Mouse (Mus musculus): Measurements from ENCODE around the gene Gpx4. TPM values are rescaled to one million over a fixed set of nuclear protein-coding genes. Genes with fewer than 3 reads are reported as not detected.

Gpx4 gene
- polyA plus RNA-seq, 1 experiment from 2014 or later, result 523 TPM

DNA sequence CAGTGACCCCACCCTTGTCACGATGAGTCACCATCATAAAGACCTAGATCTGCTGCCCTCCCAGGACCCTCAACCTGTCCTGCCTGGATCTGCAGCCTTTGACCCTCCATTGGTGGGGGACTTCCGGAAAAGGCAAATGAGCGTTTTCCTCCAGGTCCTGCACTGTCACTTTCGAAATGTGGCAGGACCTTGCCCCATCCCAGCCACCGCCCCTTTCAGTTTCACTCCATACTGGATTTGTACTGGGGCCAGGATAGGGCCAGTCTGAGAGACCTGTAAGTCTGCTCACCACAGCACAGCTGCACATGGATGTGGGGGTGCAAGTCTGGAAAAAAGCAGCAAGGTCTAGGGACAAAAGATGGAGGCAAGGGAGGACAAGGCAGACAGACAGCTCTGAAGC, 51.7 kb downstream of the Gpx4 start:
- no peak overlapping the region for H3K4me3 ChIP-seq
- no peaks in the 10 kb centered on the region for H3K36me3 ChIP-seq
- WGBS, result 71% methylated on average over 5 of the region's 5 CpGs
- H3K4me1 ChIP-seq, result peaks cover 56% of the 10 kb centered on the region
- no peaks in the 10 kb centered on the region for H3K9me3 ChIP-seq
- H3K27ac ChIP-seq, result peak overlapping the region; percentile 91
- ATAC-seq (ENCODE audit: borderline replicate concordance, extremely low read depth, low FRiP score, low TSS enrichment), result no peak
- no peak overlapping the region for H3K9ac ChIP-seq
- no peaks in the 10 kb centered on the region for H3K27me3 ChIP-seq
- H3K4me2 ChIP-seq, result no peak overlapping the region

DNA sequence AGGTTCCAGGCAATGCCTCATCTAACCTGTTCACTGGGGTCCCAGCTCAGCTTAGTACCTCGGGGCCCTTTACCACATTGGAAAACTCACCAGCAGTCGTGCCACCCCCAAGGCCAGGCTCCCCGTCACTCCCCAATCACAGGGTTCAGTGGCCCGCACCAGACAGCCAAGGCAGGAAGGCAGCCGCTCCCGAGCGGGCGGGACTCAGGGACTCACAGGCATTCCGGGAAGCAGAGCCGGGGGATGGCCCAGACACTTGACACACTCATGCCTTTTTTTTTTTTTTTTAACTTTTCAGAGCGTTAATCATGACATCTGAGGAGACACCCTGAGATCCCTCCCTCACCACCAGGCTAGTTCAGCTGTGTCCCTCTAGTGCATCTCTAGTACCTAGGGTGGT, 54.0 kb downstream of the Gpx4 start:
- Histone ChIP-seq H3K9me3 (no peaks in the 10 kb centered on the region), H3K36me3 (no peaks in the 10 kb centered on the region), H3K4me1 (peaks cover 51% of the 10 kb centered on the region), H3K4me3 (peak overlapping the region; percentile 98; the same call in 1 of the 2 replicates), H3K9ac (no peak overlapping the region), H3K27ac (no peak overlapping the region), H3K4me2 (peak overlapping the region; percentile 84), H3K27me3 (no peaks in the 10 kb centered on the region)
- no peak for ATAC-seq (ENCODE audit: borderline replicate concordance, extremely low read depth, low FRiP score, low TSS enrichment)
- WGBS, result 38% methylated on average over 11 of the region's 11 CpGs

DNA sequence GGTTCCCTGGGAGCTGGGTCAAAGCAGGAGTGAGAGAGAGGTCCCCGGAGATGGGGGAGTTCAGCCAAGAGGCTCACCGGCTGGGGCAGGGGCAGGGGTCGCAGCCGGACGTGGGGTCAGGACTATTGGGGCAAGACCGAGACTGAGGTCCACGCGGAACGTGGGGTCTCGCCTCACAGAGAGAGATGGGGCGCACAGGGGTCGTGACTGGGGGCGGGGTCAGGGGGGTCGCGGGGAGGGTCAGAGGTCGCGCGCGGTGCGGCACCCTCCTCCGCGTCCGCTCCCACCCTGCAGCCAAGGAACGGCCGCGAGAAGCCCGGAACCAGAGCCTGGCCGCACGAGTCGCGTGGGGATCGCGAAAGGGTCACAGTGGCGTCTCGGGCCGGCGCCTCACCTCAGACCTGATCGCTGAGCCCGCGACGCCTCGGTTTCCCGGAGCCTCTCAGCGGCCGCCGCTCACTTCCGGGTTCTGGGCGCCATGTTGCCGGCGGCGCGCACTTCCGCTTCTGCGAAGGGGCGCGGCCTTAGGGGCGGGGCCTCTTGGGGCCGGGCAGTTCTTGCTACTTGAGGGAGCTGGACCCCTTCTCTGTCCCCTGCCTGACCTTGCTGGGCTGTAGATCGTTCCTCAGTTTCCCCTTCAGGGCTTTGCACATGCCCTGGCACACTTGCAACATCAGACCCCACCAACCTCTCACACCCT, 55.4 kb downstream of the Gpx4 start:
- WGBS, result 1% methylated on average over 59 of the region's 59 CpGs
- peak overlapping the region; percentile 84 for H3K4me2 ChIP-seq
- no peaks in the 10 kb centered on the region for H3K36me3 ChIP-seq
- peaks cover 41% of the 10 kb centered on the region for H3K4me1 ChIP-seq
- H3K9me3 ChIP-seq, result no peaks in the 10 kb centered on the region
- peak overlapping the region; percentile 79 for H3K27ac ChIP-seq
- peak; percentile 86; the same call in 1 of the 2 replicates for ATAC-seq (ENCODE audit: borderline replicate concordance, extremely low read depth, low FRiP score, low TSS enrichment)
- peak overlapping the region; percentile 98 for H3K4me3 ChIP-seq
- no peaks in the 10 kb centered on the region for H3K27me3 ChIP-seq
- H3K9ac ChIP-seq, result peak overlapping the region; percentile 97

DNA sequence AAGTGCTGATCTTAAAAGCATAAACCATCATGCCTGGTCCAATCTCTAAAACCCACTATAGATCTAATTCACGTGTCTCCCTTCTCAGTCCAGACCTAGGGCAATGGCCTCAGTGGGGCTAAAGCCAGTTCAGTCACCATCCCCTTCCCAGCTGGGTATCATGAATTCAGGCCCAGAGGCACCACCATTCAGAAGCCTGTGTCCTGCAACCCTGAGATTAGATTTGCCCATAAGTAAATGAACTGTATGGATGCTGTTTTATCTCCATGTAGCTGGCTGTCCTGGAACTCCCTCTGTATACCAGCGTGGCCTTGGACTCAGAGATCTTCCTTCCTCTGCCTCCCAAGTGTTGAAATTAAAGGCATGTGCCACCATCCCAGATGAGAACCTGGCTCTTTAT, 56.1 kb downstream of the Gpx4 start:
- no peaks in the 10 kb centered on the region for H3K9me3 ChIP-seq
- H3K4me2 ChIP-seq, result peak overlapping the region; percentile 84; the same call in 1 of the 2 replicates
- 77% methylated on average over 2 of the region's 2 CpGs for WGBS
- H3K27me3 ChIP-seq, result no peaks in the 10 kb centered on the region
- no peak for ATAC-seq (ENCODE audit: borderline replicate concordance, extremely low read depth, low FRiP score, low TSS enrichment)
- H3K4me3 ChIP-seq, result no peak overlapping the region
- H3K27ac ChIP-seq, result 0 out of 2 replicates have a peak overlapping the region, but pooled peaks have one; percentile 79
- no peaks in the 10 kb centered on the region for H3K36me3 ChIP-seq
- H3K4me1 ChIP-seq, result peaks cover 35% of the 10 kb centered on the region
- H3K9ac ChIP-seq, result no peak overlapping the region

DNA sequence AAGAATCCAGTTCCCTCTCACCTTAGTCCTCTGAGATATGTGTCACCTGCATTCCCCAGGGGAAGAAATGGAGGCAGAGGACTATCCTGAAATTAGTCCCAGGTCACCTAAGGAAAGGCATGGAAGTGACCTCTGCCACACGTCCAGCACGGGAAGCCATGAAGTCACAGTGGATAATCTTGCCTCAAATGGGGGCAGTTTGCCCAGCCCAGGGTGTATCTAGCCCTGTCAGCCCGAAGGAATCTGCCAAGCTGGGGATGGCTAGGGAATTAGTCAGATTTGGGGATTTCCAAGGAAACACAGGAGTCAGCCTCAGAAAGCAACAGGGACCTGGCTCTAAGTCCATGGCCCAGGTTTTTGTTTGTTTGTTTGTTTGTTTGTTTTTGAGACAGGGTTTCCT, 57.2 kb downstream of the Gpx4 start:
- Histone ChIP-seq H3K4me3 (no peak overlapping the region), H3K9ac (no peak overlapping the region), H3K27me3 (no peaks in the 10 kb centered on the region), H3K27ac (no peak overlapping the region), H3K9me3 (no peaks in the 10 kb centered on the region), H3K4me1 (peaks cover 26% of the 10 kb centered on the region), H3K4me2 (no peak overlapping the region), H3K36me3 (no peaks in the 10 kb centered on the region)
- ATAC-seq (ENCODE audit: borderline replicate concordance, extremely low read depth, low FRiP score, low TSS enrichment), result no peak
- WGBS, result 84% methylated on average over 3 of the region's 3 CpGs

DNA sequence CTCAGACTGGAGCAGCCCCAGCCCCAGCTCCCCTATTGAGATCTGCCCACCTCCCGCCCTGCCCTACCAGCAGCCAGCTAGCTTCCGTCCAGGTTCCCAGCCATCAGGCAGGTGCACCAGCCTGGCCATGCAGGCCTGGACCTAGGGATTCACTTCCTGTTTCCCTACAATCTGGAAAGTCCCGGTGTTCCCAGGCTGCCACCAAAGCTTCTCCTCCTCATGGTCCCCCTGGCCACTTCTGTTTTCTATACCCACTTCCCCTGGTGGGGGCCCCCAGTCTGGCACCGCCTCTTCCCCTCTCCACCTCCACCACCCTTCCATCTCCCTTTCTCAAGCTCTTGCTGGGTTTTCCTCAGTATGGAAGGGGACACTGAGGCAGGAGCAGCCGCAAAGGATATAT, 58.5 kb downstream of the Gpx4 start, which contains the start of gene Sbno2:
Sbno2 (minus strand) TSS at position 112 of the 400 bp plus-strand sequence.
- H3K9ac ChIP-seq, result no peak within 1 kb of the TSS

DNA sequence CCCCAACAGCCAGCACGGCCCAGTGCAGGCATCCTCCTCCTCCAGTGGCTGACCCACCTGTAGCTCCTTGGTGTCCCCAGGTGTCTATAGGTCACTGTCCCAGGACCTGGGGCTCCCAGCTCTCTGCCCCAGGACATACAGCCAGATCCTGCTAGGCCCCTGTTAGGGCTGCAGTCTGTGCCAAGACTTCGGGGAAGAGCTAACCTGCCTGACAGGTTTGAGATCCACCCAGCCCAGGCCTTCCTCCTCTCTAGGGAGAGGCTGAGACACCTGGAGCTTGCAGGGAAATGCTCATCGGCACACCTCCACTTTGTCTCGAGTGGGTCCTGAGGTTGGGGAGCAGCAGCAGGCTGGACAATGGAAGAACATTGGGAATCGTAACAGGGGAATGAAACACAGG, 59.0 kb downstream of the Gpx4 start:
- no peak overlapping the region; the same call in 1 of the 2 replicates for H3K4me2 ChIP-seq
- no peak overlapping the region for H3K9ac ChIP-seq
- H3K27ac ChIP-seq, result peak overlapping the region; percentile 23; the same call in 1 of the 2 replicates
- H3K9me3 ChIP-seq, result no peaks in the 10 kb centered on the region
- H3K27me3 ChIP-seq, result no peaks in the 10 kb centered on the region
- peaks cover 24% of the 10 kb centered on the region for H3K4me1 ChIP-seq
- WGBS, result 56% methylated on average over 5 of the region's 5 CpGs
- H3K36me3 ChIP-seq, result no peaks in the 10 kb centered on the region
- ATAC-seq (ENCODE audit: borderline replicate concordance, extremely low read depth, low FRiP score, low TSS enrichment), result no peak
- H3K4me3 ChIP-seq, result no peak overlapping the region

More for the DNA sequence above, 58.5 kb downstream of the Gpx4 start, which contains the start of gene Sbno2:
- H3K36me3 ChIP-seq, result no peaks in the 10 kb centered on the region
- no peak within 1 kb of the TSS for H3K4me3 ChIP-seq
- H3K27me3 ChIP-seq, result no peaks in the 10 kb centered on the region
- H3K4me1 ChIP-seq, result peaks cover 26% of the 10 kb centered on the region
- WGBS, result 67% methylated on average over 5 of the region's 5 CpGs
- H3K27ac ChIP-seq, result peak within 1 kb of the TSS; percentile 23; the same call in 1 of the 2 replicates
- no peak for ATAC-seq (ENCODE audit: borderline replicate concordance, extremely low read depth, low FRiP score, low TSS enrichment)
- H3K9me3 ChIP-seq, result no peaks in the 10 kb centered on the region
- no peak within 1 kb of the TSS; the same call in 1 of the 2 replicates for H3K4me2 ChIP-seq

Other genes with a start within 250 kb of the Gpx4 start
- gene Misp, start 226.2 kb upstream of the Gpx4 start, polyA plus RNA-seq (2015; fragmentation: Nextera tagmentation; extraction: Ambion mirVana), result 7.7 and 10.2 TPM in 2 replicates
- 367 and 368 TPM in 2 replicates for gene Ptbp1, start 192.7 kb upstream of the Gpx4 start, polyA plus RNA-seq (2015; fragmentation: Nextera tagmentation; extraction: Ambion mirVana)
- 3.7 and 3.8 TPM in 2 replicates for gene Prtn3, start 172.7 kb upstream of the Gpx4 start, polyA plus RNA-seq (2015; fragmentation: Nextera tagmentation; extraction: Ambion mirVana)
- 29.1 and 32.4 TPM in 2 replicates for gene Plppr3, start 172.5 kb upstream of the Gpx4 start, polyA plus RNA-seq (2015; fragmentation: Nextera tagmentation; extraction: Ambion mirVana)
- 0.25 and 0.72 TPM in 2 replicates for gene Elane, start 160.9 kb upstream of the Gpx4 start, polyA plus RNA-seq (2015; fragmentation: Nextera tagmentation; extraction: Ambion mirVana)
- gene Cfd, start 156.3 kb upstream of the Gpx4 start, polyA plus RNA-seq (2015; fragmentation: Nextera tagmentation; extraction: Ambion mirVana), result not detected in 2 replicates
- gene Med16, start 138.2 kb upstream of the Gpx4 start, polyA plus RNA-seq (2015; fragmentation: Nextera tagmentation; extraction: Ambion mirVana), result 54.7 and 56.1 TPM in 2 replicates
- gene Gm26602, start 136.3 kb upstream of the Gpx4 start, polyA plus RNA-seq (2015; fragmentation: Nextera tagmentation; extraction: Ambion mirVana), result 1.2 and 1.7 TPM in 2 replicates
- gene Kiss1r, start 130.2 kb upstream of the Gpx4 start, polyA plus RNA-seq (2015; fragmentation: Nextera tagmentation; extraction: Ambion mirVana), result 0.59 and 0.87 TPM in 2 replicates
- 143 and 152 TPM in 2 replicates for gene R3hdm4, start 126.0 kb upstream of the Gpx4 start, polyA plus RNA-seq (2015; fragmentation: Nextera tagmentation; extraction: Ambion mirVana)
- 4.8 and 6.0 TPM in 2 replicates for gene Arid3a, start 120.1 kb upstream of the Gpx4 start, polyA plus RNA-seq (2015; fragmentation: Nextera tagmentation; extraction: Ambion mirVana)
- 95.1 and 96.2 TPM in 2 replicates for gene Wdr18, start 87.0 kb upstream of the Gpx4 start, polyA plus RNA-seq (2015; fragmentation: Nextera tagmentation; extraction: Ambion mirVana)
- gene Grin3b, start 76.5 kb upstream of the Gpx4 start, polyA plus RNA-seq (2015; fragmentation: Nextera tagmentation; extraction: Ambion mirVana), result 0.34 and 0.45 TPM in 2 replicates
- gene Tmem259, start 62.8 kb upstream of the Gpx4 start, polyA plus RNA-seq (2015; fragmentation: Nextera tagmentation; extraction: Ambion mirVana), result 20.2 and 20.5 TPM in 2 replicates
- 367 and 375 TPM in 2 replicates for gene Cnn2, start 58.6 kb upstream of the Gpx4 start, polyA plus RNA-seq (2015; fragmentation: Nextera tagmentation; extraction: Ambion mirVana)
- gene Abca7, start 50.7 kb upstream of the Gpx4 start, polyA plus RNA-seq (2015; fragmentation: Nextera tagmentation; extraction: Ambion mirVana), result 3.5 and 4.3 TPM in 2 replicates
- 16.8 and 19.8 TPM in 2 replicates for gene Arhgap45, start 30.5 kb upstream of the Gpx4 start, polyA plus RNA-seq (2015; fragmentation: Nextera tagmentation; extraction: Ambion mirVana)
- gene Polr2e, start 7.4 kb upstream of the Gpx4 start, polyA plus RNA-seq (2015; fragmentation: Nextera tagmentation; extraction: Ambion mirVana), result 223 and 225 TPM in 2 replicates
- gene Sbno2, start 58.4 kb downstream of the Gpx4 start, polyA plus RNA-seq (2015; fragmentation: Nextera tagmentation; extraction: Ambion mirVana), result 15.5 and 16.6 TPM in 2 replicates
- 18.6 and 22.1 TPM in 2 replicates for gene Stk11, start 68.6 kb downstream of the Gpx4 start, polyA plus RNA-seq (2015; fragmentation: Nextera tagmentation; extraction: Ambion mirVana)
- 521 and 541 TPM in 2 replicates for gene Atp5d, start 91.5 kb downstream of the Gpx4 start, polyA plus RNA-seq (2015; fragmentation: Nextera tagmentation; extraction: Ambion mirVana)
- gene Cbarp, start 93.7 kb downstream of the Gpx4 start, polyA plus RNA-seq (2015; fragmentation: Nextera tagmentation; extraction: Ambion mirVana), result 3.9 and 5.0 TPM in 2 replicates
- 17.5 and 18.6 TPM in 2 replicates for gene Midn, start 101.1 kb downstream of the Gpx4 start, polyA plus RNA-seq (2015; fragmentation: Nextera tagmentation; extraction: Ambion mirVana)
- 94.6 and 95.1 TPM in 2 replicates for gene Cirbp, start 118.8 kb downstream of the Gpx4 start, polyA plus RNA-seq (2015; fragmentation: Nextera tagmentation; extraction: Ambion mirVana)
- gene 1600002K03Rik, start 125.8 kb downstream of the Gpx4 start, polyA plus RNA-seq (2015; fragmentation: Nextera tagmentation; extraction: Ambion mirVana), result 11.6 and 14.7 TPM in 2 replicates
- 16.0 and 17.3 TPM in 2 replicates for gene Efna2, start 132.3 kb downstream of the Gpx4 start, polyA plus RNA-seq (2015; fragmentation: Nextera tagmentation; extraction: Ambion mirVana)
- gene Mum1, start 179.3 kb downstream of the Gpx4 start, polyA plus RNA-seq (2015; fragmentation: Nextera tagmentation; extraction: Ambion mirVana), result 64.5 and 66.2 TPM in 2 replicates
- 321 and 329 TPM in 2 replicates for gene Ndufs7, start 202.0 kb downstream of the Gpx4 start, polyA plus RNA-seq (2015; fragmentation: Nextera tagmentation; extraction: Ambion mirVana)
- 29.3 and 30.2 TPM in 2 replicates for gene Gamt, start 213.8 kb downstream of the Gpx4 start, polyA plus RNA-seq (2015; fragmentation: Nextera tagmentation; extraction: Ambion mirVana)
- 58.9 and 67.0 TPM in 2 replicates for gene Dazap1, start 214.3 kb downstream of the Gpx4 start, polyA plus RNA-seq (2015; fragmentation: Nextera tagmentation; extraction: Ambion mirVana)
- 907 and 974 TPM in 2 replicates for gene Rps15, start 245.3 kb downstream of the Gpx4 start, polyA plus RNA-seq (2015; fragmentation: Nextera tagmentation; extraction: Ambion mirVana)
- gene Apc2, start 248.8 kb downstream of the Gpx4 start, polyA plus RNA-seq (2015; fragmentation: Nextera tagmentation; extraction: Ambion mirVana), result 0.59 and 1.3 TPM in 2 replicates

All from lung, embryonic 15.5 days (tissue).